Mouse (Mus musculus) forebrain, postnatal 0 days (tissue): ENCODE measurements around the gene Itpr1. TPM values are rescaled to one million over a fixed set of nuclear protein-coding genes. Genes with fewer than 3 reads are reported as not detected.

Experiments
- ATAC-seq: fragments of 200-750 bp; cut with Nextera tagmentation; 2 replicates; pipeline ENCODE4 v1.8.0; 2017; ENCODE audit warnings: mild to moderate bottlenecking, moderate library complexity
- DNase-seq: peaks from one replicate; pipeline ENCODE4 v3.0.0-alpha.2; 2015
- H3K27ac ChIP-seq: fragments of 300-500 bp; sonication (generic); 2 replicates; pipeline ENCODE4 v1.5.1; 2014; ENCODE audit warnings: low read depth, mild to moderate bottlenecking, antibody characterized with exemption, low read length, moderate library complexity, mixed read lengths
- H3K27me3 ChIP-seq: fragments of 300-500 bp; sonication (generic); 2 replicates; pipeline ENCODE4 v1.6.1; 2014; ENCODE audit warnings: mild to moderate bottlenecking, low read length, mixed read lengths; ENCODE audit not compliant: insufficient read depth
- H3K36me3 ChIP-seq: fragments of 300-500 bp; sonication (generic); 2 replicates; pipeline ENCODE4 v1.6.1; 2014; ENCODE audit warnings: mild to moderate bottlenecking, moderate library complexity; ENCODE audit not compliant: insufficient read depth
- H3K4me1 ChIP-seq: fragments of 300-500 bp; sonication (generic); 2 replicates; pipeline ENCODE4 v1.6.1; 2014; ENCODE audit warnings: antibody characterized with exemption; ENCODE audit not compliant: insufficient read depth
- H3K4me2 ChIP-seq: fragments of 300-500 bp; sonication (generic); 2 replicates; pipeline ENCODE4 v1.6.1; 2014; ENCODE audit warnings: low read depth, mild to moderate bottlenecking, moderate library complexity
- H3K4me3 ChIP-seq: fragments of 300-500 bp; sonication (generic); 2 replicates; pipeline ENCODE4 v1.5.1; 2014; ENCODE audit warnings: low read depth, low read length, mixed read lengths
- H3K9ac ChIP-seq: fragments of 300-500 bp; sonication (generic); 2 replicates; pipeline ENCODE4 v1.6.1; 2014; ENCODE audit warnings: mild to moderate bottlenecking
- H3K9me3 ChIP-seq: fragments of 300-500 bp; sonication (generic); 2 replicates; pipeline ENCODE4 v1.6.1; 2016; ENCODE audit warnings: low read length
- CTCF ChIP-seq: sonication (generic); IDR thresholded peaks from 2 replicates; pipeline ENCODE4 v1.5.1; 2016; ENCODE audit warnings: antibody characterized with exemption, control low read depth, low read depth
- WGBS: fragments of 180-500 bp; shearing (Covaris S2); extraction: QIAGEN DNeasy Blood & Tissue Kit; methylation state at CpG from one replicate; pipeline ENCODE4 v1.1.7; 2014; 5-methylcytosine and 5-hydroxymethylcytosine counted together
- polyA plus RNA-seq: library from polyadenylated mRNA; unstranded; fragments of >200 nt; fragmentation: Nextera tagmentation; extraction: Ambion mirVana; gene quantifications from 2 replicates; pipeline ENCODE4 v1.2.1, GENCODE M21; 2015
- total RNA-seq: library from RNA; depleted of rRNA; stranded (reverse); fragments of >200 nt; gene quantifications from 2 replicates; pipeline ENCODE4 v1.2.3, GENCODE M21; 2014

The Itpr1 gene
- total and polyA plus RNA-seq, 2 experiments from 2014 or later, result 5.5 to 39.6 TPM

GRCm38 (mm10) chr6:108498070-108498469 lies 285.2 kb downstream of the Itpr1 start:
- no peak for TF ChIP-seq CTCF
- Histone ChIP-seq H3K4me3 (no peak overlapping the region), H3K9me3 (no peaks in the 10 kb centered on the region), H3K36me3 (peaks cover 12% of the 10 kb centered on the region; the same call in 1 of the 2 replicates), H3K4me1 (no peaks in the 10 kb centered on the region), H3K9ac (no peak overlapping the region), H3K4me2 (no peak overlapping the region), H3K27ac (no peak overlapping the region), H3K27me3 (no peaks in the 10 kb centered on the region)
- WGBS, result 87% methylated on average over 7 of the region's 7 CpGs
- no peak for ATAC-seq
- no peak for DNase-seq

- 93% methylated on average over 5 of the region's 5 CpGs for WGBS
- TF ChIP-seq CTCF, result no peak
- no peak overlapping the region for H3K9ac ChIP-seq
- no peak overlapping the region for H3K4me2 ChIP-seq
- no peaks in the 10 kb centered on the region for H3K27me3 ChIP-seq
- ATAC-seq (no peak), DNase-seq (no peak)
- no peaks in the 10 kb centered on the region for H3K4me1 ChIP-seq
- no peak overlapping the region for H3K27ac ChIP-seq
- no peaks in the 10 kb centered on the region for H3K9me3 ChIP-seq
- no peak overlapping the region for H3K4me3 ChIP-seq
- H3K36me3 ChIP-seq, result peaks cover 12% of the 10 kb centered on the region; the same call in 1 of the 2 replicates
Measured at GRCm38 (mm10) chr6:108503651-108504050, 290.8 kb downstream of the Itpr1 start.

GRCm38 (mm10) chr6:108504717-108505116 lies 291.8 kb downstream of the Itpr1 start:
- H3K4me1 ChIP-seq, result no peaks in the 10 kb centered on the region
- ATAC-seq, result no peak
- 70% methylated on average over 7 of the region's 7 CpGs for WGBS

GRCm38 (mm10) chr6:108506161-108506560 lies 293.3 kb downstream of the Itpr1 start:
- H3K27me3 ChIP-seq, result no peaks in the 10 kb centered on the region
- TF ChIP-seq CTCF, result no peak
- ATAC-seq (no peak), DNase-seq (no peak)
- H3K4me2 ChIP-seq, result no peak overlapping the region
- H3K36me3 ChIP-seq, result peaks cover 6% of the 10 kb centered on the region; the same call in 1 of the 2 replicates
- H3K4me1 ChIP-seq, result no peaks in the 10 kb centered on the region
- no peak overlapping the region for H3K4me3 ChIP-seq
- H3K9ac ChIP-seq, result no peak overlapping the region
- H3K9me3 ChIP-seq, result no peaks in the 10 kb centered on the region
- H3K27ac ChIP-seq, result no peak overlapping the region
- WGBS, result 98% methylated on average over 3 of the region's 3 CpGs

More at GRCm38 (mm10) chr6:108504717-108505116, 291.8 kb downstream of the Itpr1 start:
- Histone ChIP-seq H3K4me2 (no peak overlapping the region), H3K4me3 (no peak overlapping the region), H3K36me3 (peaks cover 12% of the 10 kb centered on the region; the same call in 1 of the 2 replicates), H3K27me3 (no peaks in the 10 kb centered on the region), H3K27ac (no peak overlapping the region), H3K9ac (no peak overlapping the region), H3K9me3 (no peaks in the 10 kb centered on the region)
- TF ChIP-seq CTCF, result no peak
- no peak for DNase-seq

GRCm38 (mm10) chr6:108507337-108507736 lies 294.4 kb downstream of the Itpr1 start:
- 76% methylated on average over 3 of the region's 3 CpGs for WGBS
- Histone ChIP-seq H3K27ac (no peak overlapping the region), H3K9ac (no peak overlapping the region), H3K4me2 (no peak overlapping the region), H3K4me1 (no peaks in the 10 kb centered on the region), H3K9me3 (no peaks in the 10 kb centered on the region), H3K4me3 (no peak overlapping the region), H3K27me3 (no peaks in the 10 kb centered on the region), H3K36me3 (no peaks in the 10 kb centered on the region; the same call in 1 of the 2 replicates)
- no peak for ATAC-seq
- DNase-seq, result no peak
- no peak for TF ChIP-seq CTCF

GRCm38 (mm10) chr6:108509320-108509719 lies 296.4 kb downstream of the Itpr1 start:
- WGBS, result 63% methylated on average over 2 of the region's 2 CpGs
- ATAC-seq (no peak), DNase-seq (no peak)
- no peak for TF ChIP-seq CTCF
- no peak overlapping the region for H3K4me2 ChIP-seq
- H3K27ac ChIP-seq, result no peak overlapping the region
- no peaks in the 10 kb centered on the region; the same call in 1 of the 2 replicates for H3K36me3 ChIP-seq
- H3K27me3 ChIP-seq, result no peaks in the 10 kb centered on the region
- H3K9me3 ChIP-seq, result no peaks in the 10 kb centered on the region
- no peak overlapping the region for H3K9ac ChIP-seq
- no peaks in the 10 kb centered on the region for H3K4me1 ChIP-seq
- no peak overlapping the region for H3K4me3 ChIP-seq

GRCm38 (mm10) chr6:108510101-108510500 lies 297.2 kb downstream of the Itpr1 start:
- H3K9me3 ChIP-seq, result no peaks in the 10 kb centered on the region
- no peaks in the 10 kb centered on the region for H3K4me1 ChIP-seq
- no peak overlapping the region for H3K9ac ChIP-seq
- H3K27me3 ChIP-seq, result no peaks in the 10 kb centered on the region
- TF ChIP-seq CTCF, result no peak
- H3K27ac ChIP-seq, result no peak overlapping the region
- DNase-seq (no peak), ATAC-seq (peak; percentile 27; the same call in 1 of the 2 replicates)
- no peaks in the 10 kb centered on the region; the same call in 1 of the 2 replicates for H3K36me3 ChIP-seq
- H3K4me3 ChIP-seq, result no peak overlapping the region
- no peak overlapping the region for H3K4me2 ChIP-seq
- 50% methylated on average over 9 of the region's 9 CpGs for WGBS
